Mouse (Mus musculus) 3T3-L1 (cell line): ENCODE results near the gene Clptm1.
"Not testable (repeated sequence)": the region's sequence is repeated elsewhere in the genome, so short reads cannot be mapped to it uniquely, and the experiment has no call there.

Experiments used
- DNase-seq: peaks from one replicate; pipeline ENCODE4 v3.0.0-alpha.2; 2015; ENCODE audit warnings: low read depth, low spot score

Clptm1 gene

DNA sequence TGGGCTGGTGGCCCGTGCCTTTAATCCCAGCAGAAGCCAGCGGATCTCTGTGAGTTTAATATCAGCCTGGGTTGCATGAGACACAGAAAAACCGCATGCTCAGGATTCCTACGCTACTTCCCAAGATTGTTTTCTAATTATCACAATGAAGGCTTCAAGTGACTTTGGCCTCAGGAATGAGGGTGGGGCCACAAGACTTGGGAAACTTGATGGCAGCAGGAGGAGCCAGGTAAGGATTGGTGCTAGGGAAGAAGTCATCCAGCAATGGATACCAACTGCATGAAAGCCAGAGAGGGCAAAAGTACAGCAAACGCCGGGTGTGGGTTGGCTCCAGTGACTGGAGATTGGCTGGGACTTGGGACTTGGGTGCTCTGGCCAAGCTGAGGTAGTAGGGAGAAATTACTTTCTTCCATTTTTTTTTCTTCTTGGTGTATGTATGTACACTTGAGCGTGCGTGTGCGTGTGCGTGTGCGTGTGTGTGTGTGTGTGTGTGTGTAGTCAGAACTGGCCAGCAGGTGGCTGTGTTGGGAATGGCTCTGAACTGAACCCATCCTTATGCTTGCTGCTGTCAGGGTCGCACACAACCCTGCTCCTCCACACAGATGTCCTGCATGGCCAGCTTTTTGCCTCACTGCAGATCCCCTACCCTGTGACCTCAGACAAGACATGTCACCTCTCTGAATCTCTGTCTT is 55.0 kb downstream of the Clptm1 start:
- peak; percentile 17 for DNase-seq

DNA sequence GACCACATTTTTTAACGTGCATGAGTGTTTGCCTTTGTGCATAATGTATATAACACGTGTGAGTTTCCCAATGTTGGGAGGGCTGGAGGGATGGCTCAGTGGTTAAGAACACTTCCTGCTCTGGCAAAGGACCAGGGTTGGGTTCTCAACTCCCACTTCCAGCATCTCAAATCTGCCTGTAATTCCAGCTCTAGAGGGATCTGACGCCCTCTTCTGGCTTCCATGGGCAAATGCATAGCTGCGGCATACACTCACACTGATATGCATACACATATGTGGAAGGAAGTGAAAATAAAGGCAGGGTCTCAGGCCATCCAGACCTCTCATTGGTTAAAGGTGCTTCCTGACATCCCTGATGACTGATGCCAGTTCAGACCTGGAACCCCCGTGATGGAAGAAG is 57.5 kb downstream of the Clptm1 start:
- no peak for DNase-seq

- not testable (repeated sequence) for DNase-seq
Observed at GRCm38 (mm10) chr7:19604606-19605214, 60.1 kb downstream of the Clptm1 start.

DNA sequence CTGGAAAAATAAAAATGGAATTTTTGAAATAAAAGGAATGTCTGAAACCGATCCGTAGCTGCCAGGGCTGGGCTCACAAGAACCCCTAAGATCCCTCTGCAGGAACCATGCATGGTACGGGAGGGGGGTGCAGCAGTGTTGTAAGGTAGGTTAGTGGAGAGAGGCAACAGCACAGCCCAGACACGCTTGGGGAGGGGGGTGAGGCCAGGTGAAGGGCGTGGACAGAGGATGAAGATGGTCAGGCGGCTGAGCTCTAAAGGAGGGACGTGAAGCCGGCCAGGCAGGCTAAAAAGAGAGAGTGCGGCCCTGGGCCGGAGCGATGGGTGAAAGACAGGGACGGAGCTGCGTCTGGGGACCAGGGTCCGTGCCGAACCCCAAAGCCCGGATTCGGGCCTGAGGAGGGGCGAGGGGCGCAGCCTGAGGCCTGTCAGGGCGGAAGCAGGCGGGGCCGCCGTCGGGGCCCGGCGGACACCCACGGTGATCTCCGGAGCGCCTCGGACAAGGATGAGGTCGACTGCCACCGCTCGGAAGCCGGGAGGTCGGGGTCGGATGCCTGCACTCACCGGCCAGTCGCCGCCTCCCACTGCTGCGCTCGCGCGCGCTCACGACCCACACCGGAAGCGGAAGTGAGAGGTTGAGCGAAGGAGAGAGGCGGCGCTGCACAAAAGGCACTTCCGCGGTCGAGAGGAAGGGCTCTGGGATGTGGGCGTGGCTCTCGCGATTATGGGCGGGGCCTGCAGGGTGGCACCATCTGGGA is 60.8 kb downstream of the Clptm1 start, which contains the start of gene Clasrp:
Gene Clasrp, minus strand, starts transcription at position 638 of the 757 bp plus-strand sequence.
- DNase-seq, result peak; percentile 95

GRCm38 (mm10) chr7:19603055-19603454 is 61.8 kb downstream of the Clptm1 start:
- DNase-seq, result no peak

GRCm38 (mm10) chr7:19600562-19600961 is 64.3 kb downstream of the Clptm1 start:
- DNase-seq, result no peak

- no peak for DNase-seq
Observed at GRCm38 (mm10) chr7:19593061-19593730, 71.6 kb downstream of the Clptm1 start.

DNA sequence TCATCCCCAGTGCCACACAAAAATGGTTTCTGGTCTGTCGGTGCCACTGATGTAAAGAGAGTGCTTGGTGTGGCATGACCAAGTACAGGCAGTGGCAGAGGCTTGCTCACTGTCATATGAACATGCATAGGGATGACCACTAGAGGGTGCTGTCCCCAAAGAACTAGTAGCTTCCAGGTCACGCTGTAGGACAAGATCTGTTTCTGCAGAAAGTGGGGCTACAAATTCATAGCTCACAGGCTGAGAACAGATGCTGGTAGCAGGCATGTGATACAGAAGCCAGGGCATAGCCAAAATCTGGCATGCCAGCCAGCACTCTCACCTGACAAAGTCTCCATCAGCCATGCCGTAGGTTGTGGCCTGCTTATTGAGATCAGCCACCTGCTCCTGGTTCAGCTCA is 74.9 kb downstream of the Clptm1 start:
- peak; percentile 81 for DNase-seq

- peak; percentile 60 for DNase-seq
Observed at GRCm38 (mm10) chr7:19589207-19589606, 75.6 kb downstream of the Clptm1 start.

GRCm38 (mm10) chr7:19586269-19586668 is 78.6 kb downstream of the Clptm1 start:
- DNase-seq, result no peak
